Mouse (Mus musculus) cerebellum, postnatal 14 days (tissue): ENCODE measurements at regions not wholly inside any gene's neighbourhood (a gene's known extent, or its start where the extent isn't known, plus 50 kb on each side); places are given as distances from the start of the nearest gene placed in this dataset.

ENCODE experiments used
- DNase-seq, 2 experiments: peaks; one replicate each; pipeline ENCODE4 v3.0.0; 2021; ENCODE audit warnings: mixed read lengths in 2 of 2

DNA sequence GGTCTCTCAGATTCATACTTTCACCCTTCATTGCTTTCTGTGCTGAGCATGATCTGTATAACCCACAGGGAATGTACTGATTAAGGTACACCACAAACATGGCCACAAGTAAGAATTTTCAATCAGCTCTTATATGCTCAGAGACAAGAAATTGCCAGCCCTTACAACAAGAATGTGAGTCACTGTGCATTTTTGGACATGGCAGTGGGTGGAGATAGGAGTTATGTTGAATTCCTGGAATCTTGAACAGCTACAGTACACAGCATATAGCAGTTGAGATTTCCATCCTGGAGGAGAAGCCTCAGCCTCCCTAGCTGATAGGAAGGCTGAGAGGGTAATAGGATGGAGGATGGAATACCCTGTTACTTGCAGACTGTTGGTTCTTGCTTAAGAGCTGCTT is 173.8 kb upstream of the Nudt11 start:
- DNase-seq: no peak

- no peak for DNase-seq
These were observed 130.1 kb upstream of the Nudt11 start for GRCm38 (mm10) chrX:5917203-5917602.

GRCm38 (mm10) chrX:5933517-5933916 is 113.7 kb upstream of the Nudt11 start:
- peak; percentile 8 to 23 for DNase-seq

DNA sequence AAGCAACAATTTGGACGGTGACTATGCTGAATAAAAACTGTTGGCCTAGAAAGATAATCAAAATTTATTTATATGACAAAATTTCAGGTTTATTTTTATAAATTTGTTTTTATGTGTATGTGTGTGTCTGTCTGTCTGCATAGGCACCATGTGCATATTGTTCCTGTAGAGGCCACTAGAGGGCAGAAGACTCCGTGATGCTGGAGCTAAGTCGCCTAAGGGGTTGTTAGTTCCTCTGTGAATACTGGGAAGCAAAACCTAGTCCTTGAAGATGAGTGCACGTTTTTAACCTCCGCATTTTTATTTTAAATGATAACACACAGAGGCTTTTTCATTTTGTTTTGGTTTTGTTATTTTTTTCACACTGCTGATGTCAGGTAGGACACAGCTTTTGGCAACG is 105.3 kb upstream of the Nudt11 start:
- DNase-seq: no peak
